ENCODE assay signal across 9 mouse cellular contexts in genomic region chr11:61448599-61449225, GRCm38 (mm10). TPM values are rescaled to one million over a fixed set of nuclear protein-coding genes. Genes with fewer than 3 reads are reported as not detected.
DNase-seq lines count a peak whose midpoint lies in the region; ATAC-seq lines count a peak whose summit lies in the region.
"Had no signal": no experiment of that assay in that cellular context is flagged by ENCODE, and none has a peak within 500 bp of the region (broad histone marks: within the 10 kb centered on the region; RNA-seq: fewer than 3 reads in every experiment).

No protein-coding gene starts in this region.

- H3K9ac ChIP-seq in forebrain, embryonic 16.5 days (replicated peaks; ENCODE audit: low read depth, low read length): no peak overlapping the region
- no peak overlapping the region for H3K9ac ChIP-seq in neural tube, embryonic 15.5 days (replicated peaks)

- DNase-seq in heart, adult 11 months: peak; percentile 97
- no peak for DNase-seq in heart, embryonic 10.5 days (ENCODE audit: low spot score)
- peak; percentile 26 for DNase-seq in adrenal gland, postnatal 25 days
- peak; percentile 47 to 57 for DNase-seq in layer of hippocampus, postnatal 10 days (ENCODE audit: low spot score in 2 of 2)
- DNase-seq in testis, postnatal 14 days (ENCODE audit: low spot score): peak; percentile 26
- no peak for DNase-seq in frontal cortex, postnatal 10 days (ENCODE audit: low spot score in 2 of 2)

- ATAC-seq in forebrain, embryonic 16.5 days: peak; percentile 80
- no peak for ATAC-seq in neural tube, embryonic 15.5 days (ENCODE audit: low FRiP score)

- 79% methylated on average over 9 of the region's 9 CpGs for WGBS in heart, embryonic 10.5 days
- 29% methylated on average over 9 of the region's 9 CpGs for WGBS in forebrain, embryonic 16.5 days
- 67% methylated on average over 9 of the region's 9 CpGs for WGBS in neural tube, embryonic 15.5 days

- no peak overlapping the region for H3K4me3 ChIP-seq in heart, embryonic 10.5 days
- H3K4me3 ChIP-seq in forebrain, embryonic 16.5 days (replicated peaks; ENCODE audit: low read length): no peak overlapping the region
- H3K4me3 ChIP-seq in neural tube, embryonic 15.5 days (replicated peaks): no peak overlapping the region

- no peaks in the 10 kb centered on the region for H3K9me3 ChIP-seq in heart, embryonic 10.5 days
- H3K9me3 ChIP-seq in forebrain, embryonic 16.5 days (ENCODE audit: control insufficient read depth, low read length): no peaks in the 10 kb centered on the region
- no peaks in the 10 kb centered on the region for H3K9me3 ChIP-seq in neural tube, embryonic 15.5 days (replicated peaks)

- H3K36me3 ChIP-seq in heart, embryonic 10.5 days: no peaks in the 10 kb centered on the region
- no peaks in the 10 kb centered on the region for H3K36me3 ChIP-seq in forebrain, embryonic 16.5 days (ENCODE audit: control insufficient read depth, insufficient read depth)
- H3K36me3 ChIP-seq in neural tube, embryonic 15.5 days: no peaks in the 10 kb centered on the region

- H3K27me3 ChIP-seq in heart, embryonic 10.5 days (ENCODE audit: insufficient read depth, poor library complexity, severe bottlenecking): peaks cover 44% of the 10 kb centered on the region
- no peaks in the 10 kb centered on the region for H3K27me3 ChIP-seq in forebrain, embryonic 16.5 days (replicated peaks; ENCODE audit: control insufficient read depth, insufficient read depth, low read length)
- no peaks in the 10 kb centered on the region for H3K27me3 ChIP-seq in neural tube, embryonic 15.5 days (replicated peaks)

- H3K4me1 ChIP-seq in heart, embryonic 10.5 days: peaks cover 19% of the 10 kb centered on the region
- peaks cover 38% of the 10 kb centered on the region for H3K4me1 ChIP-seq in forebrain, embryonic 16.5 days (replicated peaks; ENCODE audit: control insufficient read depth, insufficient read depth, low read length)
- H3K4me1 ChIP-seq in neural tube, embryonic 15.5 days: peaks cover 29% of the 10 kb centered on the region

- no peak overlapping the region for H3K27ac ChIP-seq in heart, embryonic 10.5 days
- H3K27ac ChIP-seq in forebrain, embryonic 16.5 days (ENCODE audit: low read length): peak overlapping the region; percentile 73
- H3K27ac ChIP-seq in neural tube, embryonic 15.5 days (replicated peaks): no peak overlapping the region

- H3K4me2 ChIP-seq in forebrain, embryonic 16.5 days (ENCODE audit: low read length): no peak overlapping the region
- H3K4me2 ChIP-seq in neural tube, embryonic 15.5 days: no peak overlapping the region

RNA-seq across cellular contexts. Expression of gene Rnf112, which starts 5.2 kb away (rescaled TPM):
- 0.10 and 0.77 TPM in 2 replicates for polyA plus RNA-seq in heart, embryonic 10.5 days (2016; fragmentation: Nextera tagmentation; extraction: Ambion mirVana)
- 1.2 and 2.4 TPM in 2 replicates for total RNA-seq in adrenal gland, postnatal 25 days (2021)
- 22.6 and 35.7 TPM in 2 replicates for polyA plus RNA-seq in forebrain, embryonic 16.5 days (2015; fragmentation: Nextera tagmentation; extraction: Ambion mirVana)
- total RNA-seq in layer of hippocampus, postnatal 10 days (2021): 100 to 1,000 TPM; 201 to 230 TPM
- polyA plus RNA-seq in neural tube, embryonic 15.5 days (2015; fragmentation: Nextera tagmentation; extraction: Ambion mirVana): 24.1 and 32.9 TPM in 2 replicates
- total RNA-seq: CH12.LX had no signal

RNA-seq across cellular contexts. Expression of gene Mfap4, which starts 36.5 kb away (rescaled TPM):
- polyA plus RNA-seq in heart, embryonic 10.5 days (2016; fragmentation: Nextera tagmentation; extraction: Ambion mirVana): 22.7 and 67.8 TPM in 2 replicates
- total RNA-seq in adrenal gland, postnatal 25 days (2021): 3.5 and 4.2 TPM in 2 replicates
- 47.4 and 55.0 TPM in 2 replicates for polyA plus RNA-seq in forebrain, embryonic 16.5 days (2015; fragmentation: Nextera tagmentation; extraction: Ambion mirVana)
- total RNA-seq in layer of hippocampus, postnatal 10 days (2021): 10 to 100 TPM; 10.6 to 11.2 TPM
- 48.3 and 73.6 TPM in 2 replicates for polyA plus RNA-seq in neural tube, embryonic 15.5 days (2015; fragmentation: Nextera tagmentation; extraction: Ambion mirVana)
- total RNA-seq: CH12.LX had no signal

RNA-seq across cellular contexts. Expression of gene Mapk7, which starts 45.5 kb away (rescaled TPM):
- 42.7 and 49.1 TPM in 2 replicates for polyA plus RNA-seq in heart, embryonic 10.5 days (2016; fragmentation: Nextera tagmentation; extraction: Ambion mirVana)
- 21.6 and 23.9 TPM in 2 replicates for total RNA-seq in adrenal gland, postnatal 25 days (2021)
- polyA plus RNA-seq in forebrain, embryonic 16.5 days (2015; fragmentation: Nextera tagmentation; extraction: Ambion mirVana): 111 and 118 TPM in 2 replicates
- total RNA-seq in layer of hippocampus, postnatal 10 days (2021): 10 to 100 TPM; 46.0 to 51.1 TPM
- 65.9 and 67.7 TPM in 2 replicates for polyA plus RNA-seq in neural tube, embryonic 15.5 days (2015; fragmentation: Nextera tagmentation; extraction: Ambion mirVana)

RNA-seq across cellular contexts. Expression of gene B9d1, which starts 56.2 kb away (rescaled TPM):
- 14.5 and 21.5 TPM in 2 replicates for polyA plus RNA-seq in heart, embryonic 10.5 days (2016; fragmentation: Nextera tagmentation; extraction: Ambion mirVana)
- total RNA-seq in adrenal gland, postnatal 25 days (2021): 13.8 and 19.9 TPM in 2 replicates
- polyA plus RNA-seq in forebrain, embryonic 16.5 days (2015; fragmentation: Nextera tagmentation; extraction: Ambion mirVana): 32.6 and 36.1 TPM in 2 replicates
- 10 to 100 TPM; 30.8 to 34.2 TPM for total RNA-seq in layer of hippocampus, postnatal 10 days (2021)
- polyA plus RNA-seq in neural tube, embryonic 15.5 days (2015; fragmentation: Nextera tagmentation; extraction: Ambion mirVana): 28.6 and 31.2 TPM in 2 replicates

Comparison
In these comparisons a context has a peak if more than half of its experiments do, and no peak if none do; other contexts are left out.
1. DNase-seq: peak in heart, adult 11 months (single experiment), adrenal gland, postnatal 25 days (single experiment), layer of hippocampus, postnatal 10 days (2 of 2) and testis, postnatal 14 days (single experiment); none in heart, embryonic 10.5 days (single experiment) and frontal cortex, postnatal 10 days (0 of 2).
2. RNA of gene Rnf112, which starts 5.2 kb away (polyA plus RNA-seq): 22.6 to 35.7 TPM in forebrain, embryonic 16.5 days and 24.1 to 32.9 TPM in neural tube, embryonic 15.5 days; 0.10 to 0.77 TPM in heart, embryonic 10.5 days; every median in the first group is over 10 times any median in the second.